In genomic region chr10:80118552-80118951, GRCm38 (mm10) we compare ENCODE assay signal across 9 mouse cellular contexts. TPM values are rescaled to one million over a fixed set of nuclear protein-coding genes. Genes with fewer than 3 reads are reported as not detected.
DNase-seq lines count a peak whose midpoint lies in the region; ATAC-seq and TF ChIP-seq lines count a peak whose summit lies in the region.
"Had no signal": no experiment of that assay in that cellular context is flagged by ENCODE, and none has a peak within 500 bp of the region (broad histone marks: within the 10 kb centered on the region; RNA-seq: fewer than 3 reads in every experiment).

No protein-coding gene starts in this region.

- H3K27ac ChIP-seq in heart, embryonic 15.5 days, result no peak overlapping the region
- H3K27ac ChIP-seq in hindbrain, embryonic 12.5 days, result peak overlapping the region; percentile 63; the same call in 1 of the 2 replicates
- H3K27ac ChIP-seq in midbrain, embryonic 14.5 days (replicated peaks; ENCODE audit: low read depth, low read length), result peak overlapping the region; percentile 42; the same call in 1 of the 2 replicates
- H3K27ac ChIP-seq in left cerebral cortex, adult 2 months, result no peak overlapping the region

- H3K27me3 ChIP-seq in heart, embryonic 15.5 days, result no peaks in the 10 kb centered on the region
- no peaks in the 10 kb centered on the region for H3K27me3 ChIP-seq in hindbrain, embryonic 12.5 days
- H3K27me3 ChIP-seq in midbrain, embryonic 14.5 days (ENCODE audit: control insufficient read depth, insufficient read depth, low read length), result no peaks in the 10 kb centered on the region
- H3K27me3 ChIP-seq: Patski had no signal

- no peak for DNase-seq in heart, adult 9 months (ENCODE audit: low spot score in 2 of 2)
- DNase-seq in cerebellum, adult 9-11 months, result peak; percentile 69
- no peak for DNase-seq in midbrain, embryonic 14.5 days
- no peak for DNase-seq in ovary, postnatal 36 days (ENCODE audit: low spot score)
- DNase-seq in left cerebral cortex, adult 2 months (ENCODE audit: extremely low spot score in 1 of 2, low spot score in 2 of 2), result no peak
- no peak for DNase-seq in adrenal gland, adult 8-10 months

- no peaks in the 10 kb centered on the region for H3K9me3 ChIP-seq in heart, embryonic 15.5 days (replicated peaks)
- no peaks in the 10 kb centered on the region for H3K9me3 ChIP-seq in hindbrain, embryonic 12.5 days (replicated peaks)
- no peaks in the 10 kb centered on the region for H3K9me3 ChIP-seq in midbrain, embryonic 14.5 days (ENCODE audit: control insufficient read depth, low read length)

- H3K4me1 ChIP-seq in heart, embryonic 15.5 days (replicated peaks), result peaks cover 52% of the 10 kb centered on the region
- peaks cover 38% of the 10 kb centered on the region for H3K4me1 ChIP-seq in hindbrain, embryonic 12.5 days
- peaks cover 35% of the 10 kb centered on the region for H3K4me1 ChIP-seq in midbrain, embryonic 14.5 days (ENCODE audit: control insufficient read depth, insufficient read depth, low read length)

- intact Hi-C loops in left cerebral cortex, adult 2 months (cut with DNase I), result no loop called here

- H3K4me3 ChIP-seq in heart, embryonic 15.5 days, result peak overlapping the region; percentile 95
- H3K4me3 ChIP-seq in hindbrain, embryonic 12.5 days, result peak overlapping the region; percentile 94
- H3K4me3 ChIP-seq in midbrain, embryonic 14.5 days (replicated peaks; ENCODE audit: low read depth, low read length), result peak overlapping the region; percentile 83; the same call in 1 of the 2 replicates
- no peak overlapping the region for H3K4me3 ChIP-seq in left cerebral cortex, adult 2 months

- 0 out of 2 replicates have a peak overlapping the region, but pooled peaks have one; percentile 16 for H3K9ac ChIP-seq in heart, embryonic 15.5 days
- H3K9ac ChIP-seq in hindbrain, embryonic 12.5 days, result peak overlapping the region; percentile 91
- H3K9ac ChIP-seq in midbrain, embryonic 14.5 days (replicated peaks; ENCODE audit: low read length), result peak overlapping the region; percentile 40

- ATAC-seq in heart, embryonic 15.5 days (replicated peaks; ENCODE audit: insufficient number of reproducible peaks, insufficient read depth, low FRiP score, low read depth), result no peak
- ATAC-seq in hindbrain, embryonic 12.5 days (ENCODE audit: low FRiP score), result no peak
- no peak for ATAC-seq in midbrain, embryonic 14.5 days (ENCODE audit: low FRiP score, low TSS enrichment)
- ATAC-seq: Patski had no signal

- H3K36me3 ChIP-seq in heart, embryonic 15.5 days, result peaks cover 23% of the 10 kb centered on the region; the same call in 1 of the 2 replicates
- peaks cover 40% of the 10 kb centered on the region for H3K36me3 ChIP-seq in hindbrain, embryonic 12.5 days
- H3K36me3 ChIP-seq in midbrain, embryonic 14.5 days (ENCODE audit: control insufficient read depth, insufficient read depth, low read length), result peaks cover 17% of the 10 kb centered on the region

- 75% methylated on average over 6 of the region's 6 CpGs for WGBS in heart, embryonic 15.5 days
- WGBS in hindbrain, embryonic 12.5 days, result 58% methylated on average over 6 of the region's 6 CpGs
- 48% methylated on average over 6 of the region's 6 CpGs for WGBS in midbrain, embryonic 14.5 days

- TF ChIP-seq CTCF in left cerebral cortex, adult 2 months (IDR thresholded peaks at IDR 0.05), result no peak

- peak overlapping the region; percentile 92 for H3K4me2 ChIP-seq in heart, embryonic 15.5 days
- H3K4me2 ChIP-seq in hindbrain, embryonic 12.5 days (replicated peaks), result peak overlapping the region; percentile 99
- H3K4me2 ChIP-seq in midbrain, embryonic 14.5 days (ENCODE audit: low read length), result peak overlapping the region; percentile 86

RNA-seq across cellular contexts. Expression of gene Stk11, which starts 2.9 kb away (rescaled TPM):
- polyA plus RNA-seq in heart, embryonic 15.5 days (2015; fragmentation: Nextera tagmentation; extraction: Ambion mirVana), result 10.0 and 14.2 TPM in 2 replicates
- 13.1 and 16.1 TPM in 2 replicates for polyA plus RNA-seq in hindbrain, embryonic 12.5 days (2016; fragmentation: Nextera tagmentation; extraction: Ambion mirVana)
- polyA plus RNA-seq in midbrain, embryonic 14.5 days (2014; fragmentation: Nextera tagmentation; extraction: Ambion mirVana), result 26.5 and 38.7 TPM in 2 replicates
- total RNA-seq in left cerebral cortex, adult 2 months (2021), result 100 to 1,000 TPM; 102 to 106 TPM
- total RNA-seq in adrenal gland, adult 8-10 months (2022), result 100 to 1,000 TPM; 127 to 146 (median 143) TPM

RNA-seq across cellular contexts. Expression of gene Sbno2, which starts 13.2 kb away (rescaled TPM):
- polyA plus RNA-seq in heart, embryonic 15.5 days (2015; fragmentation: Nextera tagmentation; extraction: Ambion mirVana), result 8.3 and 13.9 TPM in 2 replicates
- polyA plus RNA-seq in hindbrain, embryonic 12.5 days (2016; fragmentation: Nextera tagmentation; extraction: Ambion mirVana), result 15.1 TPM in 2 replicates
- 13.2 and 13.3 TPM in 2 replicates for polyA plus RNA-seq in midbrain, embryonic 14.5 days (2014; fragmentation: Nextera tagmentation; extraction: Ambion mirVana)
- total RNA-seq in left cerebral cortex, adult 2 months (2021), result 10 to 100 TPM; 21.4 to 22.1 TPM
- total RNA-seq in adrenal gland, adult 8-10 months (2022), result 10 to 100 TPM; 27.4 to 54.8 (median 45.1) TPM

RNA-seq across cellular contexts. Expression of gene Atp5d, which starts 19.9 kb away (rescaled TPM):
- 861 and 962 TPM in 2 replicates for polyA plus RNA-seq in heart, embryonic 15.5 days (2015; fragmentation: Nextera tagmentation; extraction: Ambion mirVana)
- 351 and 385 TPM in 2 replicates for polyA plus RNA-seq in hindbrain, embryonic 12.5 days (2016; fragmentation: Nextera tagmentation; extraction: Ambion mirVana)
- polyA plus RNA-seq in midbrain, embryonic 14.5 days (2014; fragmentation: Nextera tagmentation; extraction: Ambion mirVana), result 407 and 480 TPM in 2 replicates
- total RNA-seq in left cerebral cortex, adult 2 months (2021), result 100 to 1,000 TPM; 356 to 366 TPM
- total RNA-seq in adrenal gland, adult 8-10 months (2022), result 100 to 1,000 TPM; 380 to 452 (median 425) TPM

RNA-seq across cellular contexts. Expression of gene Cbarp, which starts 22.1 kb away (rescaled TPM):
- polyA plus RNA-seq in heart, embryonic 15.5 days (2015; fragmentation: Nextera tagmentation; extraction: Ambion mirVana), result 1.7 and 2.9 TPM in 2 replicates
- 18.4 and 22.3 TPM in 2 replicates for polyA plus RNA-seq in hindbrain, embryonic 12.5 days (2016; fragmentation: Nextera tagmentation; extraction: Ambion mirVana)
- polyA plus RNA-seq in midbrain, embryonic 14.5 days (2014; fragmentation: Nextera tagmentation; extraction: Ambion mirVana), result 78.9 and 101 TPM in 2 replicates
- total RNA-seq in left cerebral cortex, adult 2 months (2021), result 100 to 1,000 TPM; 431 to 456 TPM
- total RNA-seq in adrenal gland, adult 8-10 months (2022), result 10 to 100 TPM; 58.4 to 92.4 (median 81.9) TPM

RNA-seq across cellular contexts. Expression of gene Midn, which starts 29.5 kb away (rescaled TPM):
- 11.6 and 16.8 TPM in 2 replicates for polyA plus RNA-seq in heart, embryonic 15.5 days (2015; fragmentation: Nextera tagmentation; extraction: Ambion mirVana)
- 42.1 and 54.5 TPM in 2 replicates for polyA plus RNA-seq in hindbrain, embryonic 12.5 days (2016; fragmentation: Nextera tagmentation; extraction: Ambion mirVana)
- 62.6 and 65.6 TPM in 2 replicates for polyA plus RNA-seq in midbrain, embryonic 14.5 days (2014; fragmentation: Nextera tagmentation; extraction: Ambion mirVana)
- 100 to 1,000 TPM in 1 of 2 experiments, 10 to 100 TPM in 1; 80.7 to 127 TPM for total RNA-seq in left cerebral cortex, adult 2 months (2021)
- 100 to 1,000 TPM in 1 of 4 experiments, 10 to 100 TPM in 3; 56.4 to 145 (median 90.1) TPM for total RNA-seq in adrenal gland, adult 8-10 months (2022)

Comparison
In these comparisons a context has a peak if more than half of its experiments do, and no peak if none do; other contexts are left out.
1. H3K27ac ChIP-seq: peak in hindbrain, embryonic 12.5 days (single experiment) and midbrain, embryonic 14.5 days (single experiment); none in heart, embryonic 15.5 days (single experiment) and left cerebral cortex, adult 2 months (single experiment).
2. H3K9ac ChIP-seq: peak in every context shown above with its lines; median percentile 91 in hindbrain, embryonic 12.5 days; 40 in midbrain, embryonic 14.5 days; 16 in heart, embryonic 15.5 days.
3. Peak in every context shown above with its lines, with median percentiles within 50 percentile points of each other: H3K4me2 ChIP-seq.